Mouse (Mus musculus) stomach, embryonic 14.5 days (tissue): ENCODE measurements around the gene Gpr33. TPM values are rescaled to one million over a fixed set of nuclear protein-coding genes. Genes with fewer than 3 reads are reported as not detected.

Experiments used
- ATAC-seq: fragments of 200-750 bp; cut with Nextera tagmentation; 2 replicates; pipeline ENCODE4 v1.8.0; 2017; ENCODE audit warnings: low read depth, moderate TSS enrichment; ENCODE audit not compliant: insufficient number of reproducible peaks, insufficient read depth, low FRiP score
- H3K27ac ChIP-seq: fragments of 300-500 bp; sonication (generic); 2 replicates; pipeline ENCODE4 v1.5.1; 2014; ENCODE audit warnings: mild to moderate bottlenecking, low read length, moderate library complexity, mixed read lengths
- H3K27me3 ChIP-seq: fragments of 300-500 bp; sonication (generic); 2 replicates; pipeline ENCODE4 v1.6.1; 2014; ENCODE audit warnings: low read length, control low read depth, mixed read lengths; ENCODE audit not compliant: control insufficient read depth, insufficient read depth
- H3K36me3 ChIP-seq: fragments of 300-500 bp; sonication (generic); 2 replicates; pipeline ENCODE4 v1.6.1; 2014; ENCODE audit warnings: mild to moderate bottlenecking, control low read depth, low read length, moderate library complexity, mixed read lengths; ENCODE audit not compliant: control insufficient read depth, insufficient read depth
- H3K4me1 ChIP-seq: fragments of 300-500 bp; sonication (generic); 2 replicates; pipeline ENCODE4 v1.6.1; 2014; ENCODE audit warnings: low read length, control low read depth, mixed read lengths; ENCODE audit not compliant: control insufficient read depth, insufficient read depth
- H3K4me2 ChIP-seq: fragments of 300-500 bp; sonication (generic); replicated peaks from 2 replicates; pipeline ENCODE4 v1.6.1; 2014; ENCODE audit warnings: low read depth, low read length, control low read depth
- H3K4me3 ChIP-seq: fragments of 300-500 bp; sonication (generic); 2 replicates; pipeline ENCODE4 v1.5.1; 2014; ENCODE audit warnings: low read depth, low read length, control low read depth
- H3K9ac ChIP-seq: fragments of 300-500 bp; sonication (generic); replicated peaks from 2 replicates; pipeline ENCODE4 v1.6.1; 2014; ENCODE audit warnings: low read depth, mild to moderate bottlenecking, control low read depth, low read length, moderate library complexity, mixed read lengths
- H3K9me3 ChIP-seq: fragments of 300-500 bp; sonication (generic); 2 replicates; pipeline ENCODE4 v1.6.1; 2016; ENCODE audit warnings: low read depth, low read length, control low read depth; ENCODE audit not compliant: control insufficient read depth
- whole genome bisulfite sequencing: fragments of 180-500 bp; shearing (Covaris S2); extraction: QIAGEN DNeasy Blood & Tissue Kit; methylation state at CpG from one replicate; pipeline ENCODE4 v1.1.7; 2014; 5-methylcytosine and 5-hydroxymethylcytosine counted together
- polyA plus RNA-seq: library from polyadenylated mRNA; unstranded; fragments of >200 nt; fragmentation: Nextera tagmentation; extraction: Ambion mirVana; gene quantifications from 2 replicates; pipeline ENCODE4 v1.2.1, GENCODE M21; 2014

Gpr33 gene
- not detected in 2 replicates for polyA plus RNA-seq

- Histone ChIP-seq H3K27ac (no peak within 1 kb of the TSS), H3K9me3 (no peaks in the 10 kb centered on the region), H3K4me2 (no peak within 1 kb of the TSS), H3K36me3 (no peaks in the 10 kb centered on the region), H3K9ac (no peak within 1 kb of the TSS), H3K4me1 (no peaks in the 10 kb centered on the region), H3K27me3 (no peaks in the 10 kb centered on the region), H3K4me3 (no peak within 1 kb of the TSS)
- ATAC-seq: no peak
- 95% methylated on average over 3 of the region's 3 CpGs for WGBS
Measured at GRCm38 (mm10) chr12:52027963-52028362, at the start of gene Gpr33. Gene Gpr33, minus strand, starts transcription at chr12:52028063.

GRCm38 (mm10) chr12:52049324-52049723 is 21.5 kb upstream of the Gpr33 start:
- H3K4me1 ChIP-seq: no peaks in the 10 kb centered on the region
- no peak for ATAC-seq
- no peaks in the 10 kb centered on the region for H3K27me3 ChIP-seq
- WGBS: 37% methylated on average over 2 of the region's 2 CpGs
- no peak overlapping the region for H3K9ac ChIP-seq
- H3K4me3 ChIP-seq: no peak overlapping the region
- H3K4me2 ChIP-seq: no peak overlapping the region
- no peaks in the 10 kb centered on the region for H3K36me3 ChIP-seq
- H3K9me3 ChIP-seq: no peaks in the 10 kb centered on the region
- H3K27ac ChIP-seq: no peak overlapping the region

DNA sequence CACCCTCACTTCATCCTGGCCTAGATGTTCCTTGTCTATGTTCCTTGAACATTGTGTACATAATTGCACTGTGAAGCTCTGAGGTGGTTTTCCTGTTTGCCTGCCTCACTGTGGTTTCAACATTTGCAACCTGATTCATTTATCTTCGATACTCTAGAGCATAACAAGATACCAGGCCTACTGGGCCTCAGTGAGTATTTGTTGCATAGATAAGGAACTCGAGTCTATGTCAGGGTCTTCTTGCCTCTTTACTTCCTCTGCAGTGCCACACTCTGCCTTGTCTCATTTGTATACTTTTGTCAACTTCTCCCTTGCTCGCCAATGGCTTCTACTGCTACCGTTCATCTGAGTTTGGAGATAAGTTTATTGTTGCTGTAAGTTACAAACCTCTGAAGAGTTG is 18.5 kb upstream of the Gpr33 start:
- no peak overlapping the region for H3K27ac ChIP-seq
- no peak overlapping the region for H3K9ac ChIP-seq
- no peak overlapping the region for H3K4me2 ChIP-seq
- H3K27me3 ChIP-seq: no peaks in the 10 kb centered on the region
- no peaks in the 10 kb centered on the region for H3K4me1 ChIP-seq
- no peaks in the 10 kb centered on the region for H3K36me3 ChIP-seq
- H3K4me3 ChIP-seq: no peak overlapping the region
- no peaks in the 10 kb centered on the region for H3K9me3 ChIP-seq
- 82% methylated on average over 4 of the region's 4 CpGs for WGBS
- no peak for ATAC-seq

DNA sequence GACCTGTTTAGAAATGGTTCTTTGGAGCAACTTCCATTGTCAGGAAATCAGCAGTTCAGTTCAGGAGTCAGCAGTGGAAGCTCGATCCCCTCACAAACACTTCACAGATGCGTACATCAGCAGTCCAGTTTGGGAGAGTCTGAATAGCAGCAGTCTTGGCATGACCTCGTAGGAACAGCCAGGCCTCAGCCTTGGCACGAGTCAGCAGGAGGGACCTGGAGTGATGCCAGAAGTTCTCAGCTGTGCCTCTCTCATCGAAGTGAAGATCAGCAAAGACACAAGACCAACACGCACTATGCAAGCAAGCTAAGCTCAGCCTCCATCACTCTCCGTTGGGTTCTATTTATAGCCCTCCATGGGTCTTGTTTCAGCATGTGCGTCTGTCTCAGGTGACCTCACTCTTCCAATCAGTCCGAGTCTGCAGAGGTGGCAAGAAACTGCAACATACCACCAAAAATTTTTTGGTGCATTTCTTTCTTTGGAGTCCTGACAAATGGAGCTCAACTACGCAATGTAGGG is 15.0 kb upstream of the Gpr33 start:
- H3K27ac ChIP-seq: no peak overlapping the region
- no peaks in the 10 kb centered on the region for H3K4me1 ChIP-seq
- no peaks in the 10 kb centered on the region for H3K36me3 ChIP-seq
- H3K9ac ChIP-seq: no peak overlapping the region
- no peaks in the 10 kb centered on the region for H3K9me3 ChIP-seq
- no peak overlapping the region for H3K4me3 ChIP-seq
- ATAC-seq: no peak
- no peak overlapping the region for H3K4me2 ChIP-seq
- no peaks in the 10 kb centered on the region for H3K27me3 ChIP-seq
- WGBS: 74% methylated on average over 10 of the region's 10 CpGs

- H3K27me3 ChIP-seq: no peaks in the 10 kb centered on the region
- ATAC-seq: no peak
- no peaks in the 10 kb centered on the region for H3K4me1 ChIP-seq
- no peak overlapping the region for H3K4me2 ChIP-seq
- H3K27ac ChIP-seq: no peak overlapping the region
- H3K9ac ChIP-seq: no peak overlapping the region
- H3K9me3 ChIP-seq: no peaks in the 10 kb centered on the region
- H3K36me3 ChIP-seq: no peaks in the 10 kb centered on the region
- 45% methylated on average over 3 of the region's 3 CpGs for WGBS
- no peak overlapping the region for H3K4me3 ChIP-seq
Measured at GRCm38 (mm10) chr12:52038352-52038751, 10.5 kb upstream of the Gpr33 start.

DNA sequence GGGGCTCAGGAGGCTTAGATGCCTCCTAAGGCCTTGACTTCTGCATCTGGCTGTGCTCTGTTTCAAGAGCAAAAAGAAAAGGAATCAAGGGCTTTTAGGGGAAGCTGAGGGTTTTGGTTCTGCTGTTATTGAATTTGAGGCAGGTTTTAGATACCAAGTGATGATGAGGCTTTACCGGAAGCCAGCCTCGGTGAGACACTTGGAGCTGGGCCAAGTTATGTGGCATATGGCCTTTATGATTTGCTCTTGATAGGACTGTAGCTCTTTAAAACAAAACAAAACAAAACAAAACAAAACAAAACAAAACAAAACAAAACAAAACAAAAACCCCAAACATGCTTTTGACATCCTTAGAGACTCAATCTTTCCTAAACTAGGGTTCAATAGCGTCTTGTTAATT is 7.1 kb upstream of the Gpr33 start:
- Histone ChIP-seq H3K4me2 (no peak overlapping the region), H3K27ac (no peak overlapping the region), H3K9ac (no peak overlapping the region), H3K4me1 (no peaks in the 10 kb centered on the region), H3K4me3 (no peak overlapping the region), H3K9me3 (no peaks in the 10 kb centered on the region), H3K36me3 (no peaks in the 10 kb centered on the region), H3K27me3 (no peaks in the 10 kb centered on the region)
- 89% methylated on average over 3 of the region's 3 CpGs for WGBS
- no peak for ATAC-seq

DNA sequence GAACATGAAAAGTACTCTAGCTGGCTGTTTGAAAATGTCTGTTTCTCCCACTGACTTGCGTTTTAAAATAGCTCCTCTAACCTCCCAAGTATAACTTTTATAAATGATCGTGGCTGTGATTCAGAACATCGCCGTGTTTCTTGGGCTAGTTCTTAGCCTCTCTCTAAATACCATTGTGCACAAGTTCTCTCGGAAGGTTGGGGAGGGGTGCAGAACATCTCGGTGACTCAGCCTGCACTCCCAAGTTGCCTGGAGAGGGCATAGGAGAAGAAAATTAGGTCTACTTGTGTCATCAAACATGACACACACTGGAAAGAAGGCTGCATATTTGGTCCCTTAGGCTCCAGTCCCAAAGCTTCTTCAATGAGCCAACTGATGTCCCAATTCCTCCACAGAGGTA is 4.4 kb upstream of the Gpr33 start:
- Histone ChIP-seq H3K4me3 (no peak overlapping the region), H3K36me3 (no peaks in the 10 kb centered on the region), H3K4me2 (no peak overlapping the region), H3K27me3 (no peaks in the 10 kb centered on the region), H3K9me3 (no peaks in the 10 kb centered on the region), H3K27ac (no peak overlapping the region), H3K9ac (no peak overlapping the region), H3K4me1 (no peaks in the 10 kb centered on the region)
- WGBS: 80% methylated on average over 6 of the region's 6 CpGs
- ATAC-seq: no peak

DNA sequence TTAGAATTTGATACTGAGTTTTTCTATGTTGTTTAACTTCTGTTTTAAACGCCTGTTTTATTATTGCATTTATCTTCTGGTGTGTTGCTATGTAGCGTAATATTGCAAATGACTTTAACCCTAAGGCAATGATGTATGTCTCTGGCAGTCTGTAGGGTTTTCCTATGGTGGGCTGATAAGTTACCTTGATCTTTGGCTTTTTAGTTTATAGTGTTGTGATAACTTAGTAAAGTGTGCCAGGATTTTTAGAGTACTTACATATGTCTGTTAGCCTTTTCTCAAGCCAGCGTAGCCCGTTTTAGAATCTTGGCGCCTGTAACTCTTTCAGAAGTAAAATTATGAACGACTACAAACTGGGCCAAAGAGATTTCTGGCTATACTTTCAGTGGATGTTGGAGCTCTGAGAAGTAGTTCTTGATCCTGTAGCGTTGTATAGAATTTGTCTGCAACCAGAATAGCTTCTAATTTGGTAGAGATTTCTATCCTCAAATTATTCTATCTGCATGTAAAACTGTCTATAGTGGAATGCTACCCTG is 13.3 kb downstream of the Gpr33 start:
- ATAC-seq: no peak
- no peak overlapping the region for H3K9ac ChIP-seq
- no peaks in the 10 kb centered on the region for H3K36me3 ChIP-seq
- 0 out of 2 replicates have a peak, but pooled peaks cover 8% of the 10 kb centered on the region for H3K4me1 ChIP-seq
- H3K9me3 ChIP-seq: no peaks in the 10 kb centered on the region
- no peaks in the 10 kb centered on the region for H3K27me3 ChIP-seq
- H3K27ac ChIP-seq: no peak overlapping the region
- WGBS: 59% methylated on average over 7 of the region's 7 CpGs
- H3K4me3 ChIP-seq: no peak overlapping the region
- H3K4me2 ChIP-seq: no peak overlapping the region

DNA sequence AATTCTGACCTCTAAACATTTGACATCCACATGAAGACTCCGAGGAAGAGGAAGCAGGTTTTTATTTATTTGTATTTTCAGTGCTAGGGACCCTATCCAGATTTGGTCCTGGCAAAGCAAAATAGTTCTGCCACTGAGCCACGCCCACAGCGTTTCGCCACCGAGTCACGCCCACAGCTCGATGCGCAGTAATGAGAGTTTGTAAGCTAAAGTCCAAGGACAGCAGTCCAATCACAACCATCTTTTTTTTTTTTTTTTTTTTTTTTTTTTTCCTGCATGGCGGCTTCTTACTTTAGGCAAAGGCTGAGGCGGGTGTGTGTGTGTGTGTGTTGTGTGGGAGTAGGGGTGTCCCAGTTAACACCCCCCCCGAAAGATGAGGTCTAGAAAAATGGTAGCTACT is 13.8 kb downstream of the Gpr33 start:
- Histone ChIP-seq H3K4me1 (0 out of 2 replicates have a peak, but pooled peaks cover 8% of the 10 kb centered on the region), H3K27ac (no peak overlapping the region), H3K4me2 (no peak overlapping the region), H3K9ac (no peak overlapping the region), H3K36me3 (no peaks in the 10 kb centered on the region), H3K9me3 (no peaks in the 10 kb centered on the region), H3K4me3 (no peak overlapping the region), H3K27me3 (no peaks in the 10 kb centered on the region)
- no peak for ATAC-seq
- 79% methylated on average over 11 of the region's 11 CpGs for WGBS
